Mouse (Mus musculus) limb, embryonic 11.5 days (tissue): ENCODE measurements around the gene Ackr3. TPM values are rescaled to one million over a fixed set of nuclear protein-coding genes. Genes with fewer than 3 reads are reported as not detected.

Experiments
- ATAC-seq: fragments of 200-750 bp; cut with Nextera tagmentation; 2 replicates; pipeline ENCODE4 v1.8.0; 2017; ENCODE audit warnings: low read depth; ENCODE audit not compliant: insufficient number of reproducible peaks, low FRiP score, low TSS enrichment
- DNase-seq: peaks from one replicate; pipeline ENCODE4 v3.0.0-alpha.2; 2015; ENCODE audit warnings: low spot score
- H3K27ac ChIP-seq: fragments of 300-500 bp; sonication (generic); replicated peaks from 2 replicates; pipeline ENCODE4 v1.5.1; 2014; ENCODE audit warnings: low read depth, mild to moderate bottlenecking, low read length
- H3K27me3 ChIP-seq: fragments of 300-500 bp; sonication (generic); 2 replicates; pipeline ENCODE4 v1.6.1; 2014; ENCODE audit warnings: mild to moderate bottlenecking, low read length, mixed read lengths; ENCODE audit not compliant: control insufficient read depth, insufficient read depth
- H3K36me3 ChIP-seq: fragments of 300-500 bp; sonication (generic); 2 replicates; pipeline ENCODE4 v1.6.1; 2014; ENCODE audit warnings: mild to moderate bottlenecking, low read length, moderate library complexity, mixed read lengths; ENCODE audit not compliant: control insufficient read depth, insufficient read depth
- H3K4me1 ChIP-seq: fragments of 300-500 bp; sonication (generic); 2 replicates; pipeline ENCODE4 v1.6.1; 2014; ENCODE audit warnings: low read length, mixed read lengths; ENCODE audit not compliant: control insufficient read depth, insufficient read depth
- H3K4me2 ChIP-seq: fragments of 300-500 bp; sonication (generic); 2 replicates; pipeline ENCODE4 v1.6.1; 2014; ENCODE audit warnings: low read depth, mild to moderate bottlenecking, moderate library complexity; ENCODE audit not compliant: severe bottlenecking
- H3K4me3 ChIP-seq: fragments of 300-500 bp; sonication (generic); 2 replicates; pipeline ENCODE4 v1.5.1; 2014; ENCODE audit warnings: low read depth, low read length
- H3K9ac ChIP-seq: fragments of 300-500 bp; sonication (generic); 2 replicates; pipeline ENCODE4 v1.6.1; 2014; ENCODE audit warnings: mild to moderate bottlenecking, low read length
- H3K9me3 ChIP-seq: fragments of 300-500 bp; sonication (generic); 2 replicates; pipeline ENCODE4 v1.6.1; 2016; ENCODE audit warnings: low read length; ENCODE audit not compliant: control insufficient read depth
- WGBS: fragments of 180-500 bp; shearing (Covaris S2); extraction: QIAGEN DNeasy Blood & Tissue Kit; methylation state at CpG from one replicate; pipeline ENCODE4 v1.1.7; 2014; 5-methylcytosine and 5-hydroxymethylcytosine counted together
- polyA plus RNA-seq: library from polyadenylated mRNA; unstranded; fragments of >200 nt; fragmentation: Nextera tagmentation; extraction: Ambion mirVana; gene quantifications from 2 replicates; pipeline ENCODE4 v1.2.1, GENCODE M21; 2014

Gene Ackr3
- polyA plus RNA-seq, 1 experiment from 2014 or later: 26.0 TPM

DNA sequence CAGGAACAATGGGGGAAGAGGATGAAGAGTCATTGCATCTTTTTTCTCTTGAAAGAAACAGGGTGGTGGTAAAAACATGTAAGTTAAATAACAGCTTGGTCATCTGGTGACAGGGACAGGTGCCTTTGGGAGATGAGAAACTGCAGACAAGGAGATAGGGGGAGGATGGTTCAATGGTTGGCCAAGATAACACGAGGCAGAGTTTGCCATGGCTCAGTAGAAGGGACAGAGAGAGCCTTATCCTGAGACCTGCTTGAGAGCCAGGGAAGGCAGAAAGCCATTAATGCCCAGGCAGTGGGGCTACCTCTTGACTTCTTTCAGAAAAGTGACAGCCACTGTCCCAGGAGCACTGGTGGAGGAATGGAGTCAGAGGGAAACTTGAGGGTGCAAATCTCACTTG, 43.0 kb downstream of the Ackr3 start:
- Histone ChIP-seq H3K9me3 (no peaks in the 10 kb centered on the region), H3K27me3 (no peaks in the 10 kb centered on the region), H3K9ac (no peak overlapping the region), H3K4me1 (0 out of 2 replicates have a peak, but pooled peaks cover 4% of the 10 kb centered on the region), H3K36me3 (no peaks in the 10 kb centered on the region), H3K27ac (no peak overlapping the region), H3K4me2 (no peak overlapping the region), H3K4me3 (no peak overlapping the region)
- ATAC-seq (no peak), DNase-seq (no peak)
- 71% methylated on average over 1 of the region's 1 CpGs for WGBS

- Histone ChIP-seq H3K9ac (no peak overlapping the region), H3K9me3 (no peaks in the 10 kb centered on the region), H3K27ac (no peak overlapping the region), H3K27me3 (no peaks in the 10 kb centered on the region), H3K4me1 (0 out of 2 replicates have a peak, but pooled peaks cover 4% of the 10 kb centered on the region), H3K4me3 (no peak overlapping the region), H3K4me2 (no peak overlapping the region), H3K36me3 (no peaks in the 10 kb centered on the region)
- 85% methylated on average over 4 of the region's 4 CpGs for WGBS
- DNase-seq (no peak), ATAC-seq (no peak)
Observed at GRCm38 (mm10) chr1:90247234-90247633, 43.5 kb downstream of the Ackr3 start.

DNA sequence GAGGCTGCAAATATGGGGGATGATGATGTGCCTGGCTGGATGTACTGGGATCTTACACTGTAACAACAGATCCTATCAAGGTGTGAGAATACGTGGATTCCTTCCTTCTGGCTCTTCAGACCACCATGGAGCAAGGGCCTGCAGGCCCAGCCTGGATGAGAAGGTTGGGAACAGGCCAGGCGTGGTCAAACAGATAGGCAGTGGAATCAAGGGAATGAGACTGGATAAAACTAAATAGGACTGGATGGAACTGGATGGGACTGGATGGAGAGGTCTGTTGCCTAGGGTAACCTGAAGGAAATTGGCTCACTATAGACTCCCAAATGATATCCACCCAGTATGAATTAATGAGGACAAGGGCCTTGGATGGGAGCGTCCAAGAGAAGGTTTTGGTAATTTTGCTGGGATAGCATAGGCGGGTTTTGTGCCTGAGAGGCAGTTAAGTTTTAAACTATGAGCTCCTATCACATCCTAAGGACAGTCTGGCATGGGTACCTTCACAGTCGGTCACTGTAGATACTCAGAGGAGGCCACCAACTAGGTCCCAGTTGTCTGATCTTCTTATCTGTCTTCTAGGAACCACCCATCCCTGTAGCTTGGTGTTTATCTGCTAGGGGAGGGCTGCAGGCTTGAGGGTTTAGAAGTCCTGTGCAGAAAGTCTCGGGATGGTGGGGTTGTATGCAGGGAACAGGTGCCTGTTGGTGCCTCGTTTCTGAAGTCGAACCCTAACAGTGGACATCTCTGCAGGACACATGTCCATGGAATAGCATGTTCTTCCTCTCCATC, 44.2 kb downstream of the Ackr3 start:
- H3K4me2 ChIP-seq: no peak overlapping the region
- ATAC-seq: no peak
- no peak overlapping the region for H3K9ac ChIP-seq
- no peak for DNase-seq
- H3K4me3 ChIP-seq: no peak overlapping the region
- no peaks in the 10 kb centered on the region for H3K27me3 ChIP-seq
- no peaks in the 10 kb centered on the region for H3K36me3 ChIP-seq
- H3K4me1 ChIP-seq: 0 out of 2 replicates have a peak, but pooled peaks cover 4% of the 10 kb centered on the region
- no peaks in the 10 kb centered on the region for H3K9me3 ChIP-seq
- no peak overlapping the region for H3K27ac ChIP-seq
- 85% methylated on average over 8 of the region's 8 CpGs for WGBS

- Histone ChIP-seq H3K4me1 (peaks cover 4% of the 10 kb centered on the region; the same call in 1 of the 2 replicates), H3K36me3 (no peaks in the 10 kb centered on the region), H3K9me3 (no peaks in the 10 kb centered on the region), H3K4me2 (no peak overlapping the region), H3K27ac (no peak overlapping the region), H3K27me3 (no peaks in the 10 kb centered on the region), H3K9ac (no peak overlapping the region), H3K4me3 (no peak overlapping the region)
- 77% methylated on average over 9 of the region's 9 CpGs for WGBS
- ATAC-seq: no peak
- no peak for DNase-seq
Observed at GRCm38 (mm10) chr1:90248966-90249735, 45.4 kb downstream of the Ackr3 start.

DNA sequence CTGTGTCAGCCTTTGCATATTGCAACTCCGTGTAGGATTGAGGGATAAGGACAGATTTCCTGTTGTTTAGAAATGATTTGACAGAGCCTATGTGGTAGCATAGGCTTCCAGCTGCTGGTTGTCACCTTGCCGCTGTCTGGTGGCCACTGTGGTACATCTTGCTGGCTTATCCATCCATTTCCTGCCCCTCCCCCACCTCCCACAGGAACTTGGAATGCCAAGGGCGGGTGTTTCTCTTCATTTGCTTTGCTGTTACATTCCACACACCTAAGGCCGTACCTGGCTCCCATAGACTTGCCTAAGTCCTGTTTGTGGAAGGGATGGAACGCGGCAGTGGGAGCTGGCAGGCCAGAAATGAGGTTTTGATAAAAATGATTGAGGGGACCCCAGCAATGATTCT, 46.6 kb downstream of the Ackr3 start:
- H3K9ac ChIP-seq: no peak overlapping the region
- H3K4me1 ChIP-seq: peaks cover 4% of the 10 kb centered on the region; the same call in 1 of the 2 replicates
- WGBS: 81% methylated on average over 6 of the region's 6 CpGs
- H3K36me3 ChIP-seq: no peaks in the 10 kb centered on the region
- no peak overlapping the region for H3K27ac ChIP-seq
- H3K27me3 ChIP-seq: no peaks in the 10 kb centered on the region
- no peaks in the 10 kb centered on the region for H3K9me3 ChIP-seq
- no peak overlapping the region for H3K4me3 ChIP-seq
- ATAC-seq: no peak
- no peak for DNase-seq
- H3K4me2 ChIP-seq: no peak overlapping the region

DNA sequence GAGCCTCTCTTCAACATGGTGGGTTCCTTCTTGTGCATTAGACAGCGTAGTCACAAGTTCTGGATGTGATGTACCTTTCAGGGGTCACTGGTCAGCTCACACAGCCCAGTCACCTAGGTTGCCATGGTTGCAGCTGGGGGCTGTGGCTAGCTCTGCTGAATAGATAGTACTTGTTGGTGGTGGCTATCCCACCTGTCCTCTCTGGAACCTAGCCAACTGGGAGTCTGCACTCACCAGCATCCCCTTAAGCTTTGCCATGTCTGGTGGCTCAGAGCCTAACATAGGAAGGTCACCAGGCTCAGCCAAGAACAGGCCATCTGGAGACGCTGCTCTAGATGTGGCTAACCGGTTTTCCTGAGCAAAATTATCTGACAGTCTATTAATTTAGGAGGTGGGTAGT, 47.4 kb downstream of the Ackr3 start:
- Histone ChIP-seq H3K4me3 (no peak overlapping the region), H3K9ac (no peak overlapping the region), H3K36me3 (no peaks in the 10 kb centered on the region), H3K27me3 (no peaks in the 10 kb centered on the region), H3K9me3 (no peaks in the 10 kb centered on the region), H3K4me2 (no peak overlapping the region), H3K27ac (no peak overlapping the region), H3K4me1 (peaks cover 4% of the 10 kb centered on the region; the same call in 1 of the 2 replicates)
- no peak for ATAC-seq
- no peak for DNase-seq
- WGBS: 56% methylated on average over 3 of the region's 3 CpGs

DNA sequence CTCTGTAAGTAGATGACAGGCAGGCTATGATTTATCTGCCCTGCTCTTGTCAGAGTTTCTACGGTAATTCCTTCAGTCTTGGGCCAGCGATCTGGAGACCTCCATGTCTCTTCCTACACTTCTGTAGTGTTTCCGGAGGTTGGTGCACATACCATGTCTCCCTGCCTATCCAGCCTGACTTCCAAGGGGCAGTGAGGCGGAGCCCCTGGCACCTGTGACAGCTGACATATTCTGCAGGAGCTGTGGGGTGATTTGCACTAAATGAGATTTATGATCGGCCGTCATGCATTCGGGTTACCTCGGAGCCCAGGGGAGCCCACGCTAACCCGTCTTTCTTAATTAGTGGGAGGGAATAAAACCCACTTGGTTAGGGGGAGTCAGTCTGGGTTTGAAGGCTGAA, 49.7 kb downstream of the Ackr3 start:
- H3K4me2 ChIP-seq: no peak overlapping the region
- H3K27ac ChIP-seq: no peak overlapping the region
- no peak for DNase-seq
- no peak overlapping the region for H3K4me3 ChIP-seq
- no peak for ATAC-seq
- H3K4me1 ChIP-seq: peaks cover 4% of the 10 kb centered on the region; the same call in 1 of the 2 replicates
- H3K9ac ChIP-seq: no peak overlapping the region
- H3K9me3 ChIP-seq: no peaks in the 10 kb centered on the region
- H3K27me3 ChIP-seq: no peaks in the 10 kb centered on the region
- no peaks in the 10 kb centered on the region for H3K36me3 ChIP-seq
- WGBS: 48% methylated on average over 10 of the region's 10 CpGs

GRCm38 (mm10) chr1:90258253-90258887, 54.6 kb downstream of the Ackr3 start:
- no peak overlapping the region for H3K27ac ChIP-seq
- no peak for ATAC-seq
- WGBS: 85% methylated on average over 11 of the region's 11 CpGs

More at GRCm38 (mm10) chr1:90258253-90258887, 54.6 kb downstream of the Ackr3 start:
- no peaks in the 10 kb centered on the region for H3K9me3 ChIP-seq
- H3K4me1 ChIP-seq: peaks cover 2% of the 10 kb centered on the region
- DNase-seq: no peak
- no peak overlapping the region for H3K4me3 ChIP-seq
- H3K4me2 ChIP-seq: no peak overlapping the region
- H3K27me3 ChIP-seq: no peaks in the 10 kb centered on the region
- no peaks in the 10 kb centered on the region for H3K36me3 ChIP-seq
- no peak overlapping the region for H3K9ac ChIP-seq
